Comparison of ENCODE assay signal across 8 mouse cellular contexts in the genomic region with DNA sequence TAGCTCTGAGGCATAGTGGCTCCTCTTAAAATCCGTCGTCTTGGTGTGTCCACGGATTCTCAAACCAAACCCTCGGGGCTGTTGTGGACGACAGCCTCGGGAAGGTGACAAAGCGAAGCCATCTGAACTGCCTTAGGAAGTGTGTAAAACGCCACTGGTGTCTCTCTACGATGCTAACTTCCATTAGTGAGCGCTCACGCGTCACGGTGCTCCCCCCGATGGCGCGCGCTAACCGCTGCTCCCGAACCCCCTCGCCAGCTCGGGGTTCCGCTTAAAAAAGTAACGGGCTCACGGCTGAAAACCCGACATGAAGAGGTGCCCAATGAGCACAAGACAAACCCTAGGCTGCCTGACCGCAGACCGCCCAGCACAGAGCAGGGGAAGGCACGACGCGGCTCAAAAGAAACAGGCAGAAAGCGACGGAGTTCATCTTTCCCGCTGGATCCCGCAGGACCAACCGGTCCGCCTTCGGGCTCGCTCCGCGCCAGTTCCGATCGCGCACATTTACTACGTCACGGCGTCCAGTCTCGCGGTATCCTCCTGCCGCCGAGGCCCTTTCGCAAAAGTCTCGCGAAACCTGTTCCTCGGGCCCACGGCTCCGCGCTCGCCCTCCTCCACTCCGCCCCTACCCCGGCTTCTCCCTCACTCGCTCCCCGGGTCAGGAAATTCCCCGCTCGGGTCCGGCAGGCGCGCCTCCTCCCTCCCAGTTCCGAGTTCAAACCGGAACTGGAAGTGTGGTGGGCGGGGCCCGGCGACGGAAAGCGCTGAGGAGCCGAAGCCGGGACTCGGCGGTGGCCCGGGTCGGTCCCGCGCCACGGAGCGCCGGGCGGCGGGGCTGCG. TPM values are rescaled to one million over a fixed set of nuclear protein-coding genes. Genes with fewer than 3 reads are reported as not detected.
DNase-seq lines count a peak whose midpoint lies in the region; ATAC-seq and TF ChIP-seq lines count a peak whose summit lies in the region.

A gene (plus strand): TSS at position 744 of the 840 bp plus-strand sequence.

- no peaks in the 10 kb centered on the region for H3K4me1 ChIP-seq in bone marrow, adult 2 months (ENCODE audit: control insufficient read depth, insufficient read depth, low read length)
- H3K4me1 ChIP-seq in embryonic facial prominence, embryonic 15.5 days = peaks cover 16% of the 10 kb centered on the region
- H3K4me1 ChIP-seq in limb, embryonic 14.5 days (ENCODE audit: control insufficient read depth, insufficient read depth, low read length) = no peaks in the 10 kb centered on the region; the same call in 1 of the 2 replicates
- H3K4me1 ChIP-seq in midbrain, postnatal 0 days (ENCODE audit: insufficient read depth, low read length) = peaks cover 2% of the 10 kb centered on the region; the same call in 1 of the 2 replicates

- H3K36me3 ChIP-seq in embryonic facial prominence, embryonic 15.5 days = no peaks in the 10 kb centered on the region
- H3K36me3 ChIP-seq in limb, embryonic 14.5 days (ENCODE audit: control insufficient read depth, insufficient read depth, low read length) = no peaks in the 10 kb centered on the region
- H3K36me3 ChIP-seq in midbrain, postnatal 0 days (ENCODE audit: insufficient read depth, low read length) = no peaks in the 10 kb centered on the region

- TF ChIP-seq CTCF in bone marrow, adult 2 months (IDR thresholded peaks at IDR 0.05; ENCODE audit: control insufficient read depth, insufficient read depth, low read length) = peak; percentile 7; the same call in 1 of the 2 replicates
- no peak for TF ChIP-seq CTCF in midbrain, postnatal 0 days (IDR thresholded peaks at IDR 0.05)

- peak within 1 kb of the TSS; percentile 99 for H3K27ac ChIP-seq in bone marrow, adult 2 months (ENCODE audit: control insufficient read depth, insufficient read depth, low read depth, low read length, poor library complexity)
- peak within 1 kb of the TSS; percentile 99 for H3K27ac ChIP-seq in embryonic facial prominence, embryonic 15.5 days (replicated peaks)
- peak within 1 kb of the TSS; percentile 99 for H3K27ac ChIP-seq in limb, embryonic 14.5 days (replicated peaks; ENCODE audit: low read depth, low read length)
- H3K27ac ChIP-seq in midbrain, postnatal 0 days (ENCODE audit: low read depth, low read length) = peak within 1 kb of the TSS; percentile 91

- WGBS in bone marrow, adult 2 months = under 1% methylated on average over 88 of the region's 88 CpGs
- under 1% methylated on average over 88 of the region's 88 CpGs for WGBS in embryonic facial prominence, embryonic 15.5 days
- under 1% methylated on average over 68 of the region's 88 CpGs for WGBS in limb, embryonic 14.5 days
- under 1% methylated on average over 87 of the region's 88 CpGs for WGBS in midbrain, postnatal 0 days

- peak within 1 kb of the TSS; percentile 78 for H3K9ac ChIP-seq in embryonic facial prominence, embryonic 15.5 days
- H3K9ac ChIP-seq in limb, embryonic 14.5 days (ENCODE audit: low read depth, low read length, severe bottlenecking) = peak within 1 kb of the TSS; percentile 92
- peak within 1 kb of the TSS; percentile 84 for H3K9ac ChIP-seq in midbrain, postnatal 0 days (replicated peaks; ENCODE audit: low read length, poor library complexity, severe bottlenecking)

- H3K4me2 ChIP-seq in embryonic facial prominence, embryonic 15.5 days (replicated peaks) = peak within 1 kb of the TSS; percentile 88
- H3K4me2 ChIP-seq in limb, embryonic 14.5 days (replicated peaks; ENCODE audit: low read depth, low read length, severe bottlenecking) = peak within 1 kb of the TSS; percentile 81
- peak within 1 kb of the TSS; percentile 67 for H3K4me2 ChIP-seq in midbrain, postnatal 0 days (ENCODE audit: low read depth, low read length, poor library complexity, severe bottlenecking)

- peak; percentile 92 for DNase-seq in 416B (ENCODE audit: low read depth)
- peak; percentile 94 for DNase-seq in heart, adult 8-10 months (ENCODE audit: low spot score)
- DNase-seq in kidney, adult 9 months = peak; percentile 95
- peak; percentile 94 for DNase-seq in limb, embryonic 14.5 days (ENCODE audit: low spot score)
- DNase-seq in midbrain, postnatal 0 days (ENCODE audit: low spot score) = peak; percentile 97
- peak; percentile 83 to 93 for DNase-seq in spleen, postnatal 14 days (ENCODE audit: low spot score in 2 of 2)

- H3K4me3 ChIP-seq in bone marrow, adult 2 months (replicated peaks; ENCODE audit: control insufficient read depth, low read depth, low read length) = peak within 1 kb of the TSS; percentile 83
- H3K4me3 ChIP-seq in embryonic facial prominence, embryonic 15.5 days (replicated peaks) = peak within 1 kb of the TSS; percentile 89
- H3K4me3 ChIP-seq in limb, embryonic 14.5 days (replicated peaks; ENCODE audit: low read length) = peak within 1 kb of the TSS; percentile 84
- peak within 1 kb of the TSS; percentile 82 for H3K4me3 ChIP-seq in midbrain, postnatal 0 days (ENCODE audit: low read depth, low read length)

- no peaks in the 10 kb centered on the region for H3K27me3 ChIP-seq in embryonic facial prominence, embryonic 15.5 days
- H3K27me3 ChIP-seq in limb, embryonic 14.5 days (ENCODE audit: control insufficient read depth, insufficient read depth, low read length) = no peaks in the 10 kb centered on the region
- no peaks in the 10 kb centered on the region for H3K27me3 ChIP-seq in midbrain, postnatal 0 days (ENCODE audit: insufficient read depth, low read length)

- peak; percentile 94 for TF ChIP-seq POLR2A in bone marrow, adult 2 months (IDR thresholded peaks at IDR 0.05; ENCODE audit: borderline replicate concordance, control insufficient read depth, low read depth, low read length)
- peak; percentile 92; the same call in 1 of the 2 replicates for TF ChIP-seq POLR2A in limb, embryonic 14.5 days (IDR thresholded peaks at IDR 0.05; ENCODE audit: borderline replicate concordance, extremely low read depth, insufficient read depth, insufficient read length)

- peak; percentile 95 for ATAC-seq in embryonic facial prominence, embryonic 15.5 days (ENCODE audit: insufficient number of reproducible peaks, low FRiP score, low TSS enrichment, low read depth)
- peak; percentile 97 for ATAC-seq in limb, embryonic 14.5 days (ENCODE audit: low FRiP score, low read depth)
- peak; percentile 96 for ATAC-seq in midbrain, postnatal 0 days (ENCODE audit: low FRiP score)

- H3K9me3 ChIP-seq in embryonic facial prominence, embryonic 15.5 days (replicated peaks) = no peaks in the 10 kb centered on the region
- H3K9me3 ChIP-seq in limb, embryonic 14.5 days (ENCODE audit: control insufficient read depth, low read length) = no peaks in the 10 kb centered on the region
- H3K9me3 ChIP-seq in midbrain, postnatal 0 days (ENCODE audit: low read length) = no peaks in the 10 kb centered on the region

RNA-seq across cellular contexts. Expression of the gene that starts here (rescaled TPM):
- polyA plus RNA-seq in bone marrow, adult 2 months (2011; ENCODE audit: insufficient read depth, insufficient read length, low replicate concordance, missing spikeins) = 11.1 and 17.7 TPM in 2 replicates
- polyA plus RNA-seq in embryonic facial prominence, embryonic 15.5 days (2015; fragmentation: Nextera tagmentation; extraction: Ambion mirVana) = 28.8 and 30.1 TPM in 2 replicates
- total RNA-seq in heart, adult 8-10 months (2022) = 10 to 100 TPM; 45.6 to 56.4 (median 54.6) TPM
- 55.7 and 56.4 TPM in 2 replicates for polyA plus RNA-seq in limb, embryonic 14.5 days (2012; rRNA removed)
- polyA plus RNA-seq in limb, embryonic 14.5 days (2014; fragmentation: Nextera tagmentation; extraction: Ambion mirVana) = 42.1 and 52.0 TPM in 2 replicates
- 38.7 and 40.7 TPM in 2 replicates for total RNA-seq in midbrain, postnatal 0 days (2014; rRNA removed)
- polyA plus RNA-seq in midbrain, postnatal 0 days (2015; fragmentation: Nextera tagmentation; extraction: Ambion mirVana) = 13.1 and 15.5 TPM in 2 replicates

Comparison
In these comparisons a context has a peak if more than half of its experiments do, and no peak if none do; other contexts are left out.
1. Peak in every context shown above with its lines: DNase-seq, ATAC-seq, H3K4me3 ChIP-seq and H3K27ac ChIP-seq.